Mouse (Mus musculus): ENCODE measurements around the gene Pced1a. TPM values are rescaled to one million over a fixed set of nuclear protein-coding genes. Genes with fewer than 3 reads are reported as not detected.

The Pced1a gene
- total and polyA plus RNA-seq, 2 experiments from 2014 or later, result 9.2 to 18.0 TPM

DNA sequence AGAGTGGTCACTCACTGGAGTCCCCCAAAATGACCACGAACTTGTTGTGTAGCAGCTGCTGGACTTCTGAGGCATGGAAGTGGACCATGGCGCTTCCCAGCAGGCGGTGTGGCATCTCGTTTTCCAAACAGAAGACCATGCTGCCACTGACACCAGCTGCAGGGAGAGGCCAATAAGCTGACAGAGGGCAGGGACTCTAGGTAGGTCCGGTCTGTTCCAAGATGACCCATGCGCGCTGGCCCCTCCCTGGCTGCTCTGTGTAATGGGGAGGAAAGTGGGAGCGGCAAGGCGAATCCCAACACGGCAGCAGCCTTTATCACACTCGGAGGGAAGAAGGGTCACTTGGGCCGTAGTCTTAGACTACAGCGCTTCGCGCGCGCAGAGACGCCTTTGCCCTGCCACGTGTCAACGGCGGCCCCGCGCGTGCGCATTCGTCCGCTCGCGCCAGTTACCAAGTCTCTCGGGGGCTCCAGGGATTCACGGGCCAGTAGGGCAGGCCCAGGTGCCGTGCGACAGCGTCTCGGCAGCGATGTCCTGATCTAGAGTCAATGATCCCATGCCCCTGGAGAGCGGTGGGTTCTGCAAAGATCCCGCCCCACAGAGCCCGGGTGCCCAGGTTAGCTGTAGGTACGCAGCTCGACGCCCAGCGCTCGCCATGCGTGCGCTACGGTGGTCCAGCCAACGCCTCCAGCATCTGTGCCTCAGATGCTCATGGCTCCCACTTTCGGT is 940 bp downstream of the Pced1a start:
- no peak for TF ChIP-seq CTCF (IDR thresholded peaks at IDR 0.05; ENCODE audit: low read depth)
- peak overlapping the region; percentile 83 for H3K9ac ChIP-seq
- H3K9me3 ChIP-seq (ENCODE audit: low read length), result no peaks in the 10 kb centered on the region
- no peaks in the 10 kb centered on the region for H3K27me3 ChIP-seq (ENCODE audit: insufficient read depth, low read length)
- H3K27ac ChIP-seq (ENCODE audit: low read depth, low read length), result peak overlapping the region; percentile 96
- DNase-seq, result peak; percentile 90
- ATAC-seq, result peak; percentile 81
- H3K4me2 ChIP-seq (ENCODE audit: low read depth), result peak overlapping the region; percentile 96
- 19% methylated on average over 49 of the region's 49 CpGs for WGBS
- peak overlapping the region; percentile 70 for H3K4me3 ChIP-seq (ENCODE audit: low read depth, low read length)
- no peaks in the 10 kb centered on the region for H3K36me3 ChIP-seq (ENCODE audit: insufficient read depth)
- peaks cover 26% of the 10 kb centered on the region for H3K4me1 ChIP-seq (ENCODE audit: insufficient read depth)

DNA sequence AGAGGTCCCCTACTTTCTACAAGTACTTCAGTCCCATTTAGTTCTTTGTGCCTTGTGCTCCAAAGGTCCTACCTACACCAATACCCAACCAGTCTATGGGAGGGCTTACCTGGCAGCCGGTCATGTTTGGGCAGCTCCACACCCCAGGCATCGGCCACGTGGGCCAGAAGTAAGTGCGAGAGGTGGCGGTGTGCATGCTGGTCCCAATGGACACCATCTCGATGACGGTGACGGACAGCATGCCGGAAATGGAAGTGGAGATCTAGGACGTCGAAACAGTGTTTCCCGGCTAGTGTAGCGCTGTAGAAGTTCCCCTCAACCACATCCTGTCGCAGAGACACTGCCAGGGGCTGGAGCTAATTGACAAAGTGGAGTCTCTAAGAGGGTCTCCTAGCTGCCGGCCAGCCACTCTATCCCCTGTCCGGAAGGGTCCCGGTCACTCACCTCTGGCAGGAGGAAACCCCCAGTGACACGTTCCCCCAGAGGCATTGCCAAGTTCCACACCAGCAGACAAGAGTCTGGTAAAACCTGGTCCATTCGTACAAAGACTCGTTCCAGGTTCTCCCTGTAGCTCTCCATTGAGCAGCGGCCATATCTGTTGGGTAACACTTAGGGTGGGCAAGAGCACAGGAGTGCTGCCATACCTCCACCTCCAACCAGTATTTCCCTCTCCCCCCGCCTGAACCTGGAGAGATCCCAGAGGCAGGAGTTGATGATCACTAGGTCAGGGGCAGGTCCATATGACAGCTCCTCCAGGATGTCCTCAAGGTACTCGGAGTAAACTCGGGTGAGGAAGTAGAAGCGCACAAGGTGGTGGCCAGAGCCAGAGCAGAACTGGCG is 2.5 kb downstream of the Pced1a start:
- no peak for DNase-seq

GRCm38 (mm10) chr2:130414094-130414856 is 10.2 kb downstream of the Pced1a start:
- 72% methylated on average over 6 of the region's 6 CpGs for WGBS

More for the DNA sequence above, 2.5 kb downstream of the Pced1a start:
- no peak overlapping the region for H3K4me3 ChIP-seq (ENCODE audit: low read depth, low read length)
- H3K4me1 ChIP-seq (ENCODE audit: insufficient read depth), result peaks cover 26% of the 10 kb centered on the region
- no peak for TF ChIP-seq CTCF (IDR thresholded peaks at IDR 0.05; ENCODE audit: low read depth)
- 96% methylated on average over 26 of the region's 26 CpGs for WGBS
- no peak overlapping the region for H3K9ac ChIP-seq
- H3K4me2 ChIP-seq (ENCODE audit: low read depth), result no peak overlapping the region
- no peaks in the 10 kb centered on the region for H3K9me3 ChIP-seq (ENCODE audit: low read length)
- H3K27ac ChIP-seq (ENCODE audit: low read depth, low read length), result no peak overlapping the region
- H3K27me3 ChIP-seq (ENCODE audit: insufficient read depth, low read length), result no peaks in the 10 kb centered on the region
- no peaks in the 10 kb centered on the region for H3K36me3 ChIP-seq (ENCODE audit: insufficient read depth)
- ATAC-seq, result no peak

DNA sequence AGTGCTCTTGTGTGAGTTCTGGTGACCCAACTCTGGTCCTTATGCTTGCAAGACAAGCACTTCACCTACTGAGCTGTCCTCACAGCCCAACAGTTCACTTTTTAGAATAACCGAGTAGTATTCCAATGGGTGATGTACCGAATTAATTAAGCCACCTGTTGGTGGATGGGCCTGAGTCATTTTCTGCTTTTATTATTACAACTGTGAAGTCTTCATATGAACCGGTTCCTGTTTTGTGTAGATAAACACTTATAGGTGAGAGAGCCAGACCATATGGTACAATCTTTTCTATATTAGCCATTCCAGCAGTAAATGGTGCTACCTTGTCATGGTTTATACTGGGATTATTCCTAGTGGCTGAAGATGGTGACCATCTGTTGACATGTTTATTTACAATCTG is 11.7 kb downstream of the Pced1a start:
- TF ChIP-seq CTCF (IDR thresholded peaks at IDR 0.05; ENCODE audit: low read depth), result no peak

More at GRCm38 (mm10) chr2:130414094-130414856, 10.2 kb downstream of the Pced1a start:
- Histone ChIP-seq H3K4me2 (ENCODE audit: low read depth) (no peak overlapping the region), H3K36me3 (ENCODE audit: insufficient read depth) (no peaks in the 10 kb centered on the region), H3K4me1 (ENCODE audit: insufficient read depth) (no peaks in the 10 kb centered on the region), H3K4me3 (ENCODE audit: low read depth, low read length) (no peak overlapping the region), H3K9ac (no peak overlapping the region), H3K9me3 (ENCODE audit: low read length) (no peaks in the 10 kb centered on the region), H3K27me3 (ENCODE audit: insufficient read depth, low read length) (no peaks in the 10 kb centered on the region), H3K27ac (ENCODE audit: low read depth, low read length) (no peak overlapping the region)
- ATAC-seq (no peak), DNase-seq (no peak)
- TF ChIP-seq CTCF (IDR thresholded peaks at IDR 0.05; ENCODE audit: low read depth), result peak; percentile 34

GRCm38 (mm10) chr2:130411558-130412495 is 12.7 kb downstream of the Pced1a start:
- no peaks in the 10 kb centered on the region for H3K4me1 ChIP-seq (ENCODE audit: insufficient read depth)
- H3K27ac ChIP-seq (ENCODE audit: low read depth, low read length), result no peak overlapping the region
- 39% methylated on average over 16 of the region's 16 CpGs for WGBS
- peak; percentile 86 for ATAC-seq
- no peaks in the 10 kb centered on the region for H3K36me3 ChIP-seq (ENCODE audit: insufficient read depth)
- H3K9me3 ChIP-seq (ENCODE audit: low read length), result no peaks in the 10 kb centered on the region
- peak; percentile 89 for TF ChIP-seq CTCF (IDR thresholded peaks at IDR 0.05; ENCODE audit: low read depth)
- H3K27me3 ChIP-seq (ENCODE audit: insufficient read depth, low read length), result no peaks in the 10 kb centered on the region
- H3K4me2 ChIP-seq (ENCODE audit: low read depth), result no peak overlapping the region
- peak; percentile 81 for DNase-seq
- no peak overlapping the region for H3K9ac ChIP-seq
- no peak overlapping the region for H3K4me3 ChIP-seq (ENCODE audit: low read depth, low read length)

More for the DNA sequence above, 11.7 kb downstream of the Pced1a start:
- Histone ChIP-seq H3K36me3 (ENCODE audit: insufficient read depth) (no peaks in the 10 kb centered on the region), H3K9me3 (ENCODE audit: low read length) (no peaks in the 10 kb centered on the region), H3K4me1 (ENCODE audit: insufficient read depth) (no peaks in the 10 kb centered on the region), H3K4me3 (ENCODE audit: low read depth, low read length) (no peak overlapping the region), H3K27ac (ENCODE audit: low read depth, low read length) (no peak overlapping the region), H3K4me2 (ENCODE audit: low read depth) (no peak overlapping the region), H3K27me3 (ENCODE audit: insufficient read depth, low read length) (no peaks in the 10 kb centered on the region), H3K9ac (no peak overlapping the region)
- DNase-seq (no peak), ATAC-seq (no peak)
- 77% methylated on average over 3 of the region's 3 CpGs for WGBS

- DNase-seq (no peak), ATAC-seq (no peak)
- Histone ChIP-seq H3K27ac (ENCODE audit: low read depth, low read length) (no peak overlapping the region), H3K27me3 (ENCODE audit: insufficient read depth, low read length) (no peaks in the 10 kb centered on the region), H3K36me3 (ENCODE audit: insufficient read depth) (no peaks in the 10 kb centered on the region), H3K4me2 (ENCODE audit: low read depth) (no peak overlapping the region), H3K4me1 (ENCODE audit: insufficient read depth) (no peaks in the 10 kb centered on the region), H3K9me3 (ENCODE audit: low read length) (no peaks in the 10 kb centered on the region), H3K4me3 (ENCODE audit: low read depth, low read length) (no peak overlapping the region), H3K9ac (no peak overlapping the region)
- TF ChIP-seq CTCF (IDR thresholded peaks at IDR 0.05; ENCODE audit: low read depth), result no peak
- 11% methylated on average over 6 of the region's 6 CpGs for WGBS
These were observed 16.3 kb downstream of the Pced1a start for GRCm38 (mm10) chr2:130408194-130408593.

All from forebrain, postnatal 0 days (tissue).